Mouse (Mus musculus): ENCODE data around the gene Cct7. TPM values are rescaled to one million over a fixed set of nuclear protein-coding genes. Genes with fewer than 3 reads are reported as not detected.

Cct7 gene
- total RNA-seq, 2 experiments from 2014 or later, result 200 to 226 TPM

- DNase-seq (ENCODE audit: extremely low spot score in 1 of 2, low spot score in 2 of 2), result peak; percentile 35 to 40
- TF ChIP-seq CTCF (IDR thresholded peaks at IDR 0.05), result no peak
- intact Hi-C loops (cut with DNase I), result loop anchor here (2.0 to 10.0 kb wide), 4 partner anchors 31 to 393 kb away; partner anchors contain the start of genes Alms1, Cct7, Nat8f4 and Pradc1
- H3K27ac ChIP-seq, result peak overlapping the region; percentile 87
- H3K4me3 ChIP-seq, result peak overlapping the region; percentile 50
Measured at GRCm38 (mm10) chr6:85511286-85512055, 60.2 kb downstream of the Cct7 start.

DNA sequence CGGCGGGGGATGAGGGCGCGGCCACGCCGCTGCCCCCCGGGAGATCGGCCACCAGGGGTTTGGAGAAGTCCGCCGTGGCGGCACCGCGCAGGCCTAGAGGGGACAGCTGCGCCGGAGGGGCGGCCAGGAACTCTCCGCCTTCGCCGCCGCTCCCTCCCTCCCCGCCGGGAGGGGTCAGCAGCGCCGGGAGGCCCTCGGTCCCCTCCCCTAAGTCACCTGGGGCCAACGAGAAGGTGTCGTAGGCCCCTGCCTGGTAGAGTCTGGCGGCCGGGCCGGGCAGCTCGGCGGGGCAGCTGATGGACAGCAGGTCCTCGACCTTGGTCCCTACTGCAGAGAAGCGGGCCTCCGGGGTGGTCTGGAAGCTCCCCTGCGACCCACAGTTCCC is 60.7 kb downstream of the Cct7 start:
- intact Hi-C loops (cut with DNase I), result loop anchor here (2.0 to 10.0 kb wide), 4 partner anchors 31 to 393 kb away; partner anchors contain the start of genes Alms1, Cct7, Nat8f4 and Pradc1
- Histone ChIP-seq H3K4me3 (peak overlapping the region; percentile 50), H3K27ac (peak overlapping the region; percentile 87)
- no peak for TF ChIP-seq CTCF (IDR thresholded peaks at IDR 0.05)
- peak in 1 of 2 experiments; percentile 23 for DNase-seq (ENCODE audit: extremely low spot score in 1 of 2, low spot score in 2 of 2)

- Histone ChIP-seq H3K27ac (peak overlapping the region; percentile 87), H3K4me3 (peak overlapping the region; percentile 50)
- intact Hi-C loops (cut with DNase I), result loop anchor here (2.0 to 10.0 kb wide), 4 partner anchors 32 to 392 kb away; partner anchors contain the start of genes Alms1, Cct7, Nat8f4 and Pradc1
- no peak for TF ChIP-seq CTCF (IDR thresholded peaks at IDR 0.05)
- peak; percentile 39 to 47 for DNase-seq (ENCODE audit: extremely low spot score in 1 of 2, low spot score in 2 of 2)
Measured at GRCm38 (mm10) chr6:85512577-85513530, 61.5 kb downstream of the Cct7 start.

DNA sequence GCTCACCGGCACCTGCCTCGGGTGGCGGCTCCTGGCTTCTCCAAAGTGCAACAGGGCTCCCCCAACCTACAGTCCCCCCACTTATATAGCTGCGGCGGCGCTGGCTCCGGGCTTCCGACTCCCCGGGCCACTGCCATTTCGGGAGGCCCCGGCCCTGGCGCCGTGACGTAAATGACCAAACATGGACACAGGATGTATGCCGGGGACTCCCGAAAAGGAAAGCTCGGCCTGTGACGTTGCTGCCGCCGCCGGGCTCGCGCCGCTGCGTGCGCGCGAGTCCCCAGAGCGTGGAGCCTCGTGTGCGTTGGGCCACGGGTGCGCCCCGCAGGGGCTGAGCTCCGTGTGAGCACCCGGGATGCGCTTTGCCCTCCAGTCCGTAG is 62.2 kb downstream of the Cct7 start, which contains the start of gene Egr4:
Gene Egr4 (minus strand): TSS at position 59 of the 380 bp plus-strand sequence.
- Histone ChIP-seq H3K4me3 (peak within 1 kb of the TSS; percentile 50), H3K27ac (peak within 1 kb of the TSS; percentile 87)
- no peak for TF ChIP-seq CTCF (IDR thresholded peaks at IDR 0.05)
- DNase-seq (ENCODE audit: extremely low spot score in 1 of 2, low spot score in 2 of 2), result peak; percentile 92
- intact Hi-C loops (cut with DNase I), result loop anchor here (2.0 to 10.0 kb wide), 4 partner anchors 33 to 391 kb away; partner anchors contain the start of genes Alms1, Cct7, Nat8f4 and Pradc1

DNA sequence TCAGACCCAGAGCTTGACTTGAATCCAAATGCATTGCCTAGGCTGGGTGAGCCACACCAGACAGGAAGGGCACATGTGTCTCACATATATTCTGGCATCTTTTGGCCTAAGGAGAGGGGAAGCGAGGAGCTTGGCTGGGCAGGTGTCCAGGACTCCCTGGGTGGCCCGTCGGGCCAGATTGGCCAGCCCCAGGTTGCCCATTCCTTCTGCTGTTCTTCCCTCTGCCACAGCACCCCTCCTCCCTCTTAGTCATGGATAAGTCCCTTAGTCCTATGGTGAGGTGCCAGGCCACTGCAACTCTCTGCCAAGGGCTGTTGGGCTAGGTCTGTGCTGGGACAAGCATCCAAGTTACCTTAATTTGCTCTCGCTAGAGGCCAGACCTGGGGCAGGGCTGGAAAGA is 64.6 kb downstream of the Cct7 start:
- Histone ChIP-seq H3K4me3 (no peak overlapping the region), H3K27ac (no peak overlapping the region)
- no peak for TF ChIP-seq CTCF (IDR thresholded peaks at IDR 0.05)
- intact Hi-C loops (cut with DNase I), result loop anchor here (10.0 kb wide), 1 partner anchor 389 kb away; the partner anchor contains the start of gene Nat8f4
- DNase-seq (ENCODE audit: extremely low spot score in 1 of 2, low spot score in 2 of 2), result no peak

Other genes starting within 250 kb of the Cct7 start
- gene Sfxn5, start 118.1 kb upstream of the Cct7 start, total RNA-seq (2021), result 100 to 1,000 TPM; 161 to 173 TPM
- 10 to 100 TPM; 74.5 to 78.6 TPM for gene Rab11fip5, start 76.9 kb upstream of the Cct7 start, total RNA-seq (2021)
- not detected for gene Noto, start 27.6 kb upstream of the Cct7 start, total RNA-seq (2021)
- 10 to 100 TPM; 48.8 to 52.7 TPM for gene Smyd5, start 19.5 kb upstream of the Cct7 start, total RNA-seq (2021)
- gene Pradc1, start 456 bp downstream of the Cct7 start, total RNA-seq (2021), result 10 to 100 TPM; 25.3 to 26.0 TPM
- gene Fbxo41, start 51.5 kb downstream of the Cct7 start, total RNA-seq (2021), result 100 to 1,000 TPM; 101 to 102 TPM
- gene Egr4, start 62.1 kb downstream of the Cct7 start, total RNA-seq (2021), result 10 to 100 TPM; 43.7 to 95.7 TPM
- 10 to 100 TPM in 1 of 2 experiments, 1 to 10 TPM in 1; 9.5 to 10.4 TPM for gene Alms1, start 136.0 kb downstream of the Cct7 start, total RNA-seq (2021)